Mouse (Mus musculus) stomach, embryonic 15.5 days (tissue): Measurements from ENCODE around the gene Nfkbia. TPM values are rescaled to one million over a fixed set of nuclear protein-coding genes. Genes with fewer than 3 reads are reported as not detected.

ENCODE experiments used
- ATAC-seq: fragments of 200-750 bp; cut with Nextera tagmentation; 2 replicates; pipeline ENCODE4 v1.8.0; 2017; ENCODE audit warnings: low read depth, moderate number of reproducible peaks, moderate TSS enrichment; ENCODE audit not compliant: insufficient read depth, low FRiP score
- H3K27ac ChIP-seq: fragments of 300-500 bp; sonication (generic); 2 replicates; pipeline ENCODE4 v1.5.1; 2015; ENCODE audit warnings: mild to moderate bottlenecking, inconsistent platforms
- H3K27me3 ChIP-seq: fragments of 300-500 bp; sonication (generic); replicated peaks from 2 replicates; pipeline ENCODE4 v1.6.1; 2015; ENCODE audit warnings: inconsistent platforms
- H3K36me3 ChIP-seq: fragments of 300-500 bp; sonication (generic); 2 replicates; pipeline ENCODE4 v1.6.1; 2015; ENCODE audit warnings: inconsistent platforms
- H3K4me1 ChIP-seq: fragments of 300-500 bp; sonication (generic); 2 replicates; pipeline ENCODE4 v1.6.1; 2015; ENCODE audit warnings: inconsistent platforms
- H3K4me2 ChIP-seq: fragments of 300-500 bp; sonication (generic); 2 replicates; pipeline ENCODE4 v1.6.1; 2015; ENCODE audit warnings: mild to moderate bottlenecking, inconsistent platforms
- H3K4me3 ChIP-seq: fragments of 300-500 bp; sonication (generic); replicated peaks from 2 replicates; pipeline ENCODE4 v1.5.1; 2015; ENCODE audit warnings: inconsistent platforms
- H3K9ac ChIP-seq: fragments of 300-500 bp; sonication (generic); 2 replicates; pipeline ENCODE4 v1.6.1; 2015; ENCODE audit warnings: inconsistent platforms
- H3K9me3 ChIP-seq: fragments of 300-500 bp; sonication (generic); 2 replicates; pipeline ENCODE4 v1.6.1; 2016; ENCODE audit warnings: inconsistent platforms
- WGBS: fragments of 180-500 bp; shearing (Covaris S2); methylation state at CpG from one replicate; pipeline ENCODE4 v1.1.7; 2015; 5-methylcytosine and 5-hydroxymethylcytosine counted together
- polyA plus RNA-seq: library from polyadenylated mRNA; unstranded; fragments of >200 nt; fragmentation: Nextera tagmentation; extraction: Ambion mirVana; gene quantifications from 2 replicates; pipeline ENCODE4 v1.2.1, GENCODE M21; 2015

Gene Nfkbia
- polyA plus RNA-seq, 1 experiment from 2014 or later = 81.8 TPM

DNA sequence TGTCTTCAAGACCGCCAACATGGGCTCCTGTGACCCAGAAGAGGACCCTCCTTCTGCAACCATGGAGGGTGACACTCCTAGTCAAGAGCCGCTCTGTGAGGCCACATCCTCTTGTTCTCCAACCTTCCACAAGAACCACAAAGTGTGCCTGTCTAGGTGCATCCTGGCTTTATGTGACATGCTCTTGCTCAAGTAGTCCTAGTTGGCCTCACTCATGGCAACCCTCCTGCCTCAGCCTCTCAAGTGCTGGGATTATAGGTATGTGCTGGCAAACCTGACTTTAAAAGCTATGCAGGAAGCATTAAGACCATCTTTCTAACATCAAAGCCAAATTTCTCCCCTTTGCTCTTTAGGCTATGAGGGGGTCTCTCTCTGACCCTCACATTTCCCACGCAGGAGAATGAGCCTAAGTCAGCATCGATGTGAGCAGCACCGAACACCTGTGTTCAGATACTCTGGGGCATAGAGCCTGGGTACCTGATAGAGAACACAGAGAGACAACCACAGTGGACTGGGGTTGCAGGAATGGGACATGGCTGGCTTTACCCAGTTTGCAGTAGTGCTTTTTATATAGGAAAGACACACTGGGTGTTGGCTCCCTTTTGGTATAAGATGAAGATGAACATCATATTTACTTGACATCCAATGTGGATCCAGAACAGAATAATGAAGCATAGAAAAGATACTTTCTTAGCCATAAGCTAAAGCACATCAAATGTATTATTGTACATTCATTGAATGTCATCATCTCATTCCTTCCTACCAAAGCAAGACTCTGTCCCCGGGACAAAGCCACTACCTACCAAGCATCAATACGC lies 4.4 kb downstream of the Nfkbia start:
- no peak for ATAC-seq
- Histone ChIP-seq H3K9me3 (no peaks in the 10 kb centered on the region), H3K27me3 (no peaks in the 10 kb centered on the region), H3K4me3 (no peak overlapping the region), H3K36me3 (peaks cover 16% of the 10 kb centered on the region), H3K4me1 (peaks cover 20% of the 10 kb centered on the region; the same call in 1 of the 2 replicates), H3K27ac (no peak overlapping the region), H3K4me2 (no peak overlapping the region), H3K9ac (no peak overlapping the region)
- 91% methylated on average over 7 of the region's 7 CpGs for WGBS

DNA sequence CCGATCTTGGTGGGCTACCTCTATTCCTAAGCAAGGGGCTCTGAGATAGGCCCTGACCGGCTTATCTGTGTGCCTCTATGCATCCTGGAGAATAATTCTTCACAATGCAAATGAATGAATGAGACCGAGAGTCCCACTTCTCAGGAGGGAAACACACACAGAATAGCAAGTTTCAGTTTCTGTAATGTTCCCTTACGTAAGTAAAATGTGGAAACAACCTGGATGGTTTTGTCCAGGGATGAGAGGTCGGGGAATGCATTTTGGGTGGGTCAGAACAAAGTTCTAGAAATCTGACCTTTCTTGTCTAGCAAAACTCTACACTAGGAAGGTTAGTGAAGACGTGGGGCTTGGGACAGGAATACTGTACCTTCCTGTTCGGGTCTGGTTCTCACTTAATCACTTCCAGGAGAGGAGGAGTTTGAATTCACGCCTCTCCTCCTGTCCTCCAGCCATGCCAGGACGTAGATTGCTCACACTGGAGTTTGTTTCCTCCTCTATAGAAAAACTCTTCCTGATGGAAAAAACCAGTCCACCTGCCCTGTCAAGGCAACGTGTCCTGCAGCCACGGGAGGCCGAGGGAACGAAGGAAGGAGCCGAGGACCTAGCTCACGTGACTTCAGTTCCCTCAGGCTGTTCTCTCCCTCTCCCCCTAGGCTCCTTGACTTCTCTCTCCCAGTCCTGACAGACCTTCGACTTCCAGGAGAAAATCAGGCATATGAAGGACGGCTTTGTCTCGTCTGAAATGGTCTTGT lies 5.3 kb downstream of the Nfkbia start:
- Histone ChIP-seq H3K4me2 (no peak overlapping the region), H3K27me3 (no peaks in the 10 kb centered on the region), H3K36me3 (peaks cover 16% of the 10 kb centered on the region), H3K9me3 (no peaks in the 10 kb centered on the region), H3K4me1 (peaks cover 15% of the 10 kb centered on the region; the same call in 1 of the 2 replicates), H3K9ac (no peak overlapping the region), H3K27ac (no peak overlapping the region), H3K4me3 (no peak overlapping the region)
- 68% methylated on average over 18 of the region's 18 CpGs for WGBS
- ATAC-seq = no peak

DNA sequence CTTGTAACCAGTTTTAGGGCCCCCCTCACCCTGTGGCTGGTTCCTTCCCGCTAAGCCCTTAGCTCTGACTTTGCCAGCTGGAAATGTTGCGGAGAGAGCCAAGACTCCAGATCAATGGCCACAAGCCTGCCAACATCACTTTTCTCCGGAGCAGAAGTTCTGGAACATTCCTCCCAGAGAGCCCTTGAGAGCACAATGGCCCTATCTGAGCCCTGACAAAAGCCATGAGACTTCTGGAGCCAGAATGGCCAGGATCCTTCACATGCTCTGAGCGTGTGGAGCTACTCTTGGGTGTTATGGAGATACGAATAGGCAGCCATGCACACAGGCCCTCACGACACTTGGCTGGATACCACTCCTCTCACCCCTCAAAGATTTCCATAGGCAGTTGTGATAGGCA lies 7.6 kb downstream of the Nfkbia start:
- no peak overlapping the region for H3K27ac ChIP-seq

DNA sequence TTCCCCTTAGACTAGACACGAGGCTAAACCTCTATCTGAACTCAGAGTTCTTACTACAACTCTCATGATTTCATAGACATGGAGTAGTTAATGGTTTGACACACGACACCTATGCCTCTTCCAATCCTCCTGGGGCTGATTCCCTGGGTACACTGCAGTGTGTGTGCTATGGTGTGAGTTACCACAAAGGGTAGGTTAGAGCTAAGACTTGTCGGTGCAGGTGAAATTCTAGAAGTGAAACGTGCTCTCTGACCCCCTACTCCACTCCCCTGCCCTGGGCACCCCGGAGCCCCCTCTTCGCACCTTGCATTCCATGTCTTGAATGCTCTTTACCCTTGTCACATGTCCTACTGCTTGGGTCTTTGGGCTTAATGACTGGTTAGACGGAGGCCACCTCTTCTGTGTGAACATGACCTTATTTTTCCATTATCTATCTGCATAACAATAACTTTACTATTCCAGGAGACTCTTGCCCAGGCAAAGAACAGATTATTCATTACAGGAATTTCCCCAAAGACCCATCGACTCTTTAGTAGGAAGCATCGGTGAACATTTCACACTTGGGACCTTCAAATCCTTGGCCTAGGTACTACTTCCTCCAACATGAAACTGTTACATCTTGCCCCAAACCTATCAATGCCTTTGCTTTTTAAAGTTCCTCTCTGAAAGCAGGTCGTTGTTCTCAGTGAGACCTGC lies 8.2 kb downstream of the Nfkbia start:
- H3K4me1 ChIP-seq = peaks cover 3% of the 10 kb centered on the region; the same call in 1 of the 2 replicates
- WGBS = 69% methylated on average over 10 of the region's 10 CpGs
- ATAC-seq = no peak

More for the DNA sequence above, 7.6 kb downstream of the Nfkbia start:
- WGBS = 86% methylated on average over 6 of the region's 6 CpGs
- no peak overlapping the region for H3K9ac ChIP-seq
- no peaks in the 10 kb centered on the region for H3K9me3 ChIP-seq
- H3K27me3 ChIP-seq = no peaks in the 10 kb centered on the region
- no peak for ATAC-seq
- H3K4me2 ChIP-seq = no peak overlapping the region
- no peak overlapping the region for H3K4me3 ChIP-seq
- H3K4me1 ChIP-seq = peaks cover 3% of the 10 kb centered on the region; the same call in 1 of the 2 replicates
- peaks cover 9% of the 10 kb centered on the region for H3K36me3 ChIP-seq

DNA sequence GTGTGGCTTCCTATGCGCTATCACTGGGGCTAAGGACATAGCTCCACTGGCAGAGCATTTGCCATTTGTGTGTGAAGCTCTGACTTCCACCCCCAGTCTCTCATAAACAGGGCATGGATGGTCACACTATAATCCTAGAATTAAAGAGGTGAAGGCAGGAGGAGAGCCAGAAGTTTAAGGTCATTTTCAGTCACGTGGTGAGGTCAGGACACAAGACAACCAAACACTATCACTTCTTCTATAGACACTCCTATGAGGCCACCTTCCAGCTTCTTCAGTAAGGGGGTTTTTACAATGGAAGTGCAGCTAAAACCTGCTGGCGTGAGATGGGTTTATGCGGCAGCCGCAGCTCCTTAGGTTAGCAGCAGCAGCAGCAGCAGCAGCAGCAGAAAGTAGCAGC lies 8.9 kb downstream of the Nfkbia start:
- H3K4me2 ChIP-seq = no peak overlapping the region
- H3K36me3 ChIP-seq = peaks cover 4% of the 10 kb centered on the region
- H3K9ac ChIP-seq = no peak overlapping the region
- WGBS = 73% methylated on average over 5 of the region's 5 CpGs
- no peak for ATAC-seq
- no peaks in the 10 kb centered on the region for H3K4me1 ChIP-seq
- no peaks in the 10 kb centered on the region for H3K27me3 ChIP-seq
- no peaks in the 10 kb centered on the region for H3K9me3 ChIP-seq
- H3K4me3 ChIP-seq = no peak overlapping the region
- H3K27ac ChIP-seq = no peak overlapping the region

More for the DNA sequence above, 8.2 kb downstream of the Nfkbia start:
- no peak overlapping the region for H3K4me3 ChIP-seq
- no peak overlapping the region for H3K9ac ChIP-seq
- no peaks in the 10 kb centered on the region for H3K27me3 ChIP-seq
- H3K27ac ChIP-seq = no peak overlapping the region
- H3K4me2 ChIP-seq = no peak overlapping the region
- peaks cover 9% of the 10 kb centered on the region for H3K36me3 ChIP-seq
- H3K9me3 ChIP-seq = no peaks in the 10 kb centered on the region

DNA sequence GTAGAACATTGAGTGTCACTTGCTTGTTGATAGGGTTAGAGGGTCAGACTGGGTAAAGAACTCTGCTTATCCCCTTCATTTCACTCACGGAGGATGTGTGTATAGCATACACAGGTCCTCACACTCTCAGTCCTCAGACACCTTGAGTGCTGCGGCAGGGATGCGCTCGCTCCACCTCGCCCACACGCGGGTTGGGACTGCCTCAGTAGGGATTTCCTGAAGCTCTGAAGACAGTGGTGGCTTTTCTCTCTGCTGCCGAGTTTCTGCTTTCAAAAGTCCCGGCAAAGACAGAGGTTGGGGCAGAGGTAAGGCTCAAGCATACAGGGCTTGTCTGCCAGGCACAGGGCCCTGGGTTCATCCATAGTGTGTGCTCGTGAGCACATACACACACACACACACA lies 9.7 kb downstream of the Nfkbia start:
- Histone ChIP-seq H3K9ac (no peak overlapping the region), H3K4me2 (no peak overlapping the region), H3K36me3 (no peaks in the 10 kb centered on the region), H3K4me1 (no peaks in the 10 kb centered on the region), H3K9me3 (no peaks in the 10 kb centered on the region), H3K27ac (no peak overlapping the region), H3K27me3 (no peaks in the 10 kb centered on the region), H3K4me3 (no peak overlapping the region)
- no peak for ATAC-seq
- 80% methylated on average over 10 of the region's 10 CpGs for WGBS

DNA sequence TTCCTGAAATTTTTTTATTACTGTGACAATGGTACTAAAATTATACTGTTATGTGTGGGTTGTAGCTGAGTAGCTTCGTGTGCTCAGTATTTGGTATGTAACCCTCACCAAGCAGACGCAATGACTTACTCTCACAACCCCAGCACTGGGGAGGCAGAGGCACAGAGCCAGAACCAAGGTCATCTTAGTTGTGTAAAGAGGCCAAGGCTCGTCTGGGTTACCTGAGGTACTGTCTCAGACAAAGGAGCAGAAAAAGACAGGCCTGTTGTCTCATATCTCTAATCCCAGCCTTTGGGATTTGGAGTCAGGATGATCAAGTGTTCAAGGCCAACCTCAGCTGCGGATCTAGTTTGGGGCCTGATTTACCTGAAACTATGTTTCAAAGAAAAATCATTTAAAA lies 10.7 kb downstream of the Nfkbia start:
- H3K4me3 ChIP-seq = no peak overlapping the region
- no peak overlapping the region for H3K9ac ChIP-seq
- H3K9me3 ChIP-seq = no peaks in the 10 kb centered on the region
- ATAC-seq = no peak
- no peak overlapping the region for H3K4me2 ChIP-seq
- H3K36me3 ChIP-seq = no peaks in the 10 kb centered on the region
- no peaks in the 10 kb centered on the region for H3K4me1 ChIP-seq
- H3K27me3 ChIP-seq = no peaks in the 10 kb centered on the region
- 75% methylated on average over 4 of the region's 4 CpGs for WGBS
- no peak overlapping the region for H3K27ac ChIP-seq

DNA sequence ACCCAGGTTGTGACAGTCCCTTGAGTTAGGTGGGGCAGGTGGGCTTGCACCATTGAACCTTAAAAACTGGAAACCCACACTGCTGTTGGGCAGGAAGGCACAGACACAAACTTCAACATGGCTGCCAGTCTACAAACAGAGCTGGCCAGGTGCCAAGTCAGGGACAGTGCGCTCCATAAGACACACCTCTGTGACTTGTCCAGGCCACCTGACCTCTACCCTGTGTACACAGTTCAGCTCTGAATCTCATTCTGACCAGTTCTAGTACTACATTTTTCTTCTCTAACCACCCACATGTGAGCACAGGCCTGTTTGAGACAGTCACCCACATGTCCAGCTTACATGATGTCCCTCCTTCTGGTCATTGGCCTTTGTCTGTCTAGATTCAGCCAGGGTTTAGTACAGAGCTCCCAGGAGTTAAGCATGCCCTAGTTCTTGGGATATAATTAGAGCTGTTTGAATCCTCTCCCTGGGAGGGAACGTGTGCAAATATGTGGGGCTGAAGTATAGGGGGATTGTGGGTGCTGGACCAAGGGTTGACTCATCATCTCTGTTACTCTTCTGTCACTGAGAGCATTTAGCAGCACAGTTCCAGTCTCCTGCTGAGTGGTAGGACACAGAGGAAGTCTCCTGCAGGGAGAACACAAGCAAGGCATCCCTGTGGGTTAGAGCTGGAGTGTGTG lies 11.8 kb downstream of the Nfkbia start:
- Histone ChIP-seq H3K9ac (no peak overlapping the region), H3K9me3 (no peaks in the 10 kb centered on the region), H3K4me1 (no peaks in the 10 kb centered on the region), H3K27ac (no peak overlapping the region), H3K4me3 (no peak overlapping the region), H3K27me3 (no peaks in the 10 kb centered on the region), H3K4me2 (no peak overlapping the region), H3K36me3 (no peaks in the 10 kb centered on the region)
- ATAC-seq = no peak
- 75% methylated on average over 2 of the region's 2 CpGs for WGBS

DNA sequence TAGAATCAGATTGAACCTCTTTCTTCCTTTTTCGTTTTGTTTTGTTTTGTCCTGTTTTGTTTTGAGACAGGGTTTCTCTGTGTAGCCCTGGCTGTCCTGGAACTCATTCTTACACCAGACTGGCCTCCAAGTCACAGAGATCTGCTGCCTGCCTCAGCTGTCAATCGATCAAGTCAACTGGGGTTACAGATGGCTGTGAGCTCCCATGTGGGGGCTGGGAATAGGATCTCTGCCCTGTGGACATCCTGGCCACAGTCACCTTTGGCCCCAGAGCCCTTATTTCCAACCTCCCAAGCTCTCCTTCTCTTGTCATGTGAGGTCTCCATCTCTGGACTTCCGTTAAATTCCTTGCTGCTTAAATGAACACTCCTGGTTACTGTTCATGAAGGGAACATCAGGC lies 13.5 kb downstream of the Nfkbia start:
- Histone ChIP-seq H3K4me3 (no peak overlapping the region), H3K4me2 (no peak overlapping the region), H3K27ac (no peak overlapping the region), H3K4me1 (no peaks in the 10 kb centered on the region), H3K9me3 (no peaks in the 10 kb centered on the region), H3K9ac (no peak overlapping the region), H3K27me3 (no peaks in the 10 kb centered on the region), H3K36me3 (no peaks in the 10 kb centered on the region)
- 71% methylated on average over 3 of the region's 3 CpGs for WGBS
- no peak for ATAC-seq

DNA sequence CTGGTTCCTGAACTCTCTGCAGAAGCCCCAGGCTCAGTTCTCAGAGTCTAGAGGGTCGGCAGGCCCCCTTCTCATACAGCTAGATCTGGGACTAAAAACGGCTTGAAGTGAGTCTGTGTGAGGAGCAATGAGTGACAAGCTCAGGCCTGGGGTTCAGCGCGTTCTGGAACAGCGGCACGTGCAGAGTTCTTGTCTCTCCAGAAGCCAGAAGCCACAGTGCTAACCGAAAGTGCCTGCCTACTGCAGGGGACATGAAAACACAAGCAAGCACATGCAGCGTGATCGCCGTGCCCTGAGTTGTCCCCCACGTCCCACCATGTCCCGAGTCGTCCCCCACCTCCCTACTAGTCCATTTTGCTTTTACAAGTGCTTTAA lies 18.3 kb downstream of the Nfkbia start:
- Histone ChIP-seq H3K9me3 (no peaks in the 10 kb centered on the region), H3K27ac (no peak overlapping the region), H3K27me3 (no peaks in the 10 kb centered on the region), H3K36me3 (no peaks in the 10 kb centered on the region), H3K4me2 (no peak overlapping the region), H3K4me3 (no peak overlapping the region), H3K4me1 (peaks cover 8% of the 10 kb centered on the region), H3K9ac (no peak overlapping the region)
- WGBS = 79% methylated on average over 13 of the region's 13 CpGs
- no peak for ATAC-seq

DNA sequence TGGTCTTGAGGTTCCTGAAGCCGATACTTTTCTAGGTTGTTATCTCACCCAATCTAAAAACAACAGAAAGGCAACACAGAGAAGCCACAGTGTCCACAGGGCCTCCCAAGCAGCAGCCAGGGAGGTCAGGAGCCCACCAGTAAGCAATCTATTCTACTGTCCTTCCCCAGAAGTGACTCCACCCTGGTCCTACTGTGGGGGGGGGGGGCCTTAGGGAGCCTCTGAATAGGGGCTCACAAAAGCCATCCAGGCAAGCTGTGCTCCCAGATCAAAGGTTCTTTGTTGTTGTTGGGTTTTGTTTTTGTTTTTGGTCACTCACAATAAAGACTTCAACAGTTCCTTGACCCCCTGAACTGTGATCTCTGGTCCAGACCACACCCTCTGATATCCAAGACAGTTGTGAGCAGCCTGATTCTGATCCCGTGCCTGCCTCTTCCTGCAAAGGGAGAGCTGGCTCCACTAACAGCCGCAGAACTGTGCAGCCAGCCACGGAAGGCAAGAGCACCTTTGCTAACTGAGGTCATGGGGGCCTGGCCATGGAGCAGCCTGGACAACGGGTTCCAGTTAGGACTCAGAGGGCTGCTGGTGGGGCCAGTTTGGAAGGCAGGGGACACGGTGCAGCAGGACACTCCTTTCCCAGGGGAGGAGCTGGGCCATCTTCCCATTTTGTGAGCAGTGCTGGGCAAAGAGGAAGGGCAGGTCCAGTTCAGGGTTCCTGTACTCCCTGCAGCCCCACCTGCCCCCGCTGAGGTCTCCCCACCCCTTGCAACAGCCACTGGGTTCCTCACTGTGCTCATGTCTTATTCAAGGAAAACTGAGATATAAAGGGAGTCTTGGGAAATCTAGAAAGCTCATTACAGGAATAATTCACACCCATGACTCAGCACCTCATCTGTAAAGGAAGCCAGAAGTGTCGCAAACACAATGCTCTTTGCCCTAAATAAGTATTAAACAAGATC lies 18.9 kb downstream of the Nfkbia start:
- H3K9ac ChIP-seq = no peak overlapping the region
- WGBS = 30% methylated on average over 8 of the region's 8 CpGs
- H3K4me3 ChIP-seq = no peak overlapping the region
- peaks cover 8% of the 10 kb centered on the region for H3K4me1 ChIP-seq
- H3K27me3 ChIP-seq = no peaks in the 10 kb centered on the region
- no peak overlapping the region for H3K4me2 ChIP-seq
- H3K27ac ChIP-seq = no peak overlapping the region
- no peak; the same call in 1 of the 2 replicates for ATAC-seq
- H3K36me3 ChIP-seq = no peaks in the 10 kb centered on the region
- H3K9me3 ChIP-seq = no peaks in the 10 kb centered on the region
